Mouse (Mus musculus): ENCODE measurements around the gene Olfr33.

GRCm38 (mm10) chr7:102701915-102702314 lies 17.0 kb downstream of the Olfr33 start, which contains the start of gene Olfr558:
- TF ChIP-seq CTCF (IDR thresholded peaks at IDR 0.05; ENCODE audit: low read depth, low read length) (no peak), POLR2A (IDR thresholded peaks at IDR 0.05; ENCODE audit: borderline replicate concordance, low read depth, low read length) (no peak)

Data from bone marrow macrophage, adult 2 months (primary cell).